Mouse (Mus musculus) neural tube, embryonic 11.5 days (tissue): ENCODE measurements around the gene Myo1a. TPM values are rescaled to one million over a fixed set of nuclear protein-coding genes. Genes with fewer than 3 reads are reported as not detected.
A peak's percentile ranks its signal among the peaks of the same experiment; 100 is the strongest.

Experiments used
- ATAC-seq: fragments of 200-750 bp; cut with Nextera tagmentation; 2 replicates; pipeline ENCODE4 v1.8.0; 2017; ENCODE audit warnings: moderate number of reproducible peaks, mild to moderate bottlenecking, moderate TSS enrichment, moderate library complexity; ENCODE audit not compliant: insufficient read depth, low FRiP score, low TSS enrichment
- DNase-seq: peaks from one replicate; pipeline ENCODE4 v3.0.0-alpha.2; 2015; ENCODE audit warnings: low spot score
- H3K27ac ChIP-seq: fragments of 300-500 bp; sonication (generic); 2 replicates; pipeline ENCODE4 v1.5.1; 2014; ENCODE audit warnings: low read depth, mild to moderate bottlenecking, low read length
- H3K27me3 ChIP-seq: fragments of 300-500 bp; sonication (generic); 2 replicates; pipeline ENCODE4 v1.6.1; 2014; ENCODE audit warnings: mild to moderate bottlenecking, low read length, mixed read lengths; ENCODE audit not compliant: control insufficient read depth, insufficient read depth
- H3K36me3 ChIP-seq: fragments of 300-500 bp; sonication (generic); 2 replicates; pipeline ENCODE4 v1.6.1; 2014; ENCODE audit warnings: mild to moderate bottlenecking, low read length, moderate library complexity, mixed read lengths; ENCODE audit not compliant: control insufficient read depth, insufficient read depth
- H3K4me1 ChIP-seq: fragments of 300-500 bp; sonication (generic); 2 replicates; pipeline ENCODE4 v1.6.1; 2014; ENCODE audit warnings: low read length, mixed read lengths; ENCODE audit not compliant: control insufficient read depth, insufficient read depth
- H3K4me2 ChIP-seq: fragments of 300-500 bp; sonication (generic); 2 replicates; pipeline ENCODE4 v1.6.1; 2014; ENCODE audit warnings: low read depth, mild to moderate bottlenecking, moderate library complexity
- H3K4me3 ChIP-seq: fragments of 300-500 bp; sonication (generic); 2 replicates; pipeline ENCODE4 v1.5.1; 2014; ENCODE audit warnings: low read depth, low read length
- H3K9ac ChIP-seq: fragments of 300-500 bp; sonication (generic); 2 replicates; pipeline ENCODE4 v1.6.1; 2014; ENCODE audit warnings: mild to moderate bottlenecking, low read length
- H3K9me3 ChIP-seq: fragments of 300-500 bp; sonication (generic); 2 replicates; pipeline ENCODE4 v1.6.1; 2016; ENCODE audit warnings: low read length; ENCODE audit not compliant: control insufficient read depth
- WGBS: fragments of 180-500 bp; shearing (Covaris S2); extraction: QIAGEN DNeasy Blood & Tissue Kit; methylation state at CpG from one replicate; pipeline ENCODE4 v1.1.7; 2014; 5-methylcytosine and 5-hydroxymethylcytosine counted together
- polyA plus RNA-seq: library from polyadenylated mRNA; unstranded; fragments of >200 nt; fragmentation: Nextera tagmentation; extraction: Ambion mirVana; gene quantifications from 2 replicates; pipeline ENCODE4 v1.2.1, GENCODE M21; 2014

Gene Myo1a
- polyA plus RNA-seq, 1 experiment from 2014 or later = 0.56 TPM

DNA sequence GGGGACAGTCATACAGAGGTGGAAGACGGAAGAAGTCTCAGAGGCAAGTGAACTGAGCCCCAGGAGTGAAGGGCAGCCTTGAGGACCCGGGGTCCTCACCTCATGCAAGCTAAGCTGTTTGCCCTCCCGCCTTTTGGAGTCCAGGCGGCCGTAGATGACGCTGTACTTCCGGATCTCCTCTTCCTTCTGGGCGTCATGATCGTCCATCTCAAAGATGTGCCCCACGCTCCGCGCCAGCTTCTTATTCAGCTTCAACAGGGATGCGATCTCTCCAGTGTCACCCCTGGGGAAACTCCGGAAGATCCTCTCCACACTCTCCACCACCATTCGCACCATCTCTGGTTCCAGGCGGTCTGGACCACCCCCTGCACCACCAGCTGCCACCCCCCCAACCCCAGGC is 40.8 kb upstream of the Myo1a start:
- peak overlapping the region; percentile 12 for H3K4me3 ChIP-seq
- H3K4me2 ChIP-seq = no peak overlapping the region; the same call in 1 of the 2 replicates
- peaks cover 27% of the 10 kb centered on the region for H3K4me1 ChIP-seq
- DNase-seq (no peak), ATAC-seq (no peak)
- no peak overlapping the region for H3K9ac ChIP-seq
- peaks cover 73% of the 10 kb centered on the region for H3K27me3 ChIP-seq
- no peaks in the 10 kb centered on the region for H3K36me3 ChIP-seq
- H3K9me3 ChIP-seq = no peaks in the 10 kb centered on the region
- H3K27ac ChIP-seq = no peak overlapping the region
- WGBS = 13% methylated on average over 16 of the region's 16 CpGs

GRCm38 (mm10) chr10:127664891-127665290 is 40.1 kb upstream of the Myo1a start:
- 0 out of 2 replicates have a peak overlapping the region, but pooled peaks have one; percentile 62 for H3K4me3 ChIP-seq
- H3K9me3 ChIP-seq = no peaks in the 10 kb centered on the region
- peaks cover 27% of the 10 kb centered on the region for H3K4me1 ChIP-seq

DNA sequence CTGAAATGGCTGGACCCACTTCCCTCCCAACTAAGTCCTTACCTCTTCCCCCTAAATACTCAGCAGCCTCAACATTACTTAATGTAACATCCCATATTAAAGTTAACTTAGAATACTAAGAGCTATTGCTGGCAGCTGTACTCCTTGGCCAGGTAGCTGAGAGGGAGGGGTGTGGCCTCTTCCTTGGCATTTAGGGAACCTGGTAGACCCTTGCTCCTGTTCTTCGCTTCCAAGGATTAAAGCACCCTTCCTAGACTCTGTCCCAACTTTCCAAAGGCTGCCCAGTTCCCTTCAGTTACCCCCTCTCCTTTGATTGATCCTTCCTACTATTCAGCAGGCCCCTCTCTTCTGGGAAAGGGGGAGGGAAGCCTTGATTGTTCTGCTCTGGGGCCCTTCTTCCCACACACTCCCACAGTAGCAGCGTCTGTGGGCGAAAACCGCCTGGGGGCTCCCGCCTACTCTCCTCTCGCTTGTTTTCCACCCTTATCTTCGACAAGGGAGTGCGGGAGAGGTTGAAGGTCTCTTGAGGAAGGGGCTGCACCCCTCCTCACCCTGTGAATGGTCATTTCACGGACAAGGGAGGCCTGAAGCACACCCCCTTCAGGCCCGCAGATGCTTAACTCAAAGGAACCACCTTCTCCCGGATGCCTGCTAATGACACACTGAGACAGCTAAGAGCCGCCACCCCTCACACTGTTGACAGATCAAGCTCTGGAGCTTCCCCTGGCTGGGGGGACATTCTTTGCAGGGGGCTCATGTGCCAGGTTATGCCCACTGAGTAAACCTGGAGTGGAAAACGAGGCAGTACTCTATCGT is 39.4 kb upstream of the Myo1a start:
- DNase-seq (peak; percentile 41), ATAC-seq (no peak)
- peaks cover 71% of the 10 kb centered on the region for H3K27me3 ChIP-seq
- H3K4me3 ChIP-seq = peak overlapping the region; percentile 62
- no peaks in the 10 kb centered on the region for H3K36me3 ChIP-seq
- H3K4me2 ChIP-seq = peak overlapping the region; percentile 81
- H3K4me1 ChIP-seq = peaks cover 27% of the 10 kb centered on the region
- WGBS = 2% methylated on average over 14 of the region's 14 CpGs
- H3K9ac ChIP-seq = peak overlapping the region; percentile 58
- no peaks in the 10 kb centered on the region for H3K9me3 ChIP-seq
- no peak overlapping the region for H3K27ac ChIP-seq

More at GRCm38 (mm10) chr10:127664891-127665290, 40.1 kb upstream of the Myo1a start:
- Histone ChIP-seq H3K4me2 (peak overlapping the region; percentile 81; the same call in 1 of the 2 replicates), H3K36me3 (no peaks in the 10 kb centered on the region), H3K27ac (no peak overlapping the region), H3K9ac (no peak overlapping the region), H3K27me3 (peaks cover 73% of the 10 kb centered on the region)
- ATAC-seq (no peak), DNase-seq (no peak)
- WGBS = 7% methylated on average over 13 of the region's 13 CpGs

GRCm38 (mm10) chr10:127666501-127667268 is 38.3 kb upstream of the Myo1a start, which contains the start of gene Nemp1:
Nemp1 (plus strand) TSS chr10:127666901.
- under 1% methylated on average over 59 of the region's 73 CpGs for WGBS
- H3K4me1 ChIP-seq = peaks cover 26% of the 10 kb centered on the region
- peak within 1 kb of the TSS; percentile 88 for H3K27ac ChIP-seq
- peaks cover 61% of the 10 kb centered on the region for H3K27me3 ChIP-seq
- peak within 1 kb of the TSS; percentile 81 for H3K4me2 ChIP-seq
- no peaks in the 10 kb centered on the region for H3K9me3 ChIP-seq
- DNase-seq = peak; percentile 71
- H3K36me3 ChIP-seq = no peaks in the 10 kb centered on the region
- peak; percentile 48; the same call in 1 of the 2 replicates for ATAC-seq
- H3K9ac ChIP-seq = peak within 1 kb of the TSS; percentile 64
- H3K4me3 ChIP-seq = peak within 1 kb of the TSS; percentile 62

DNA sequence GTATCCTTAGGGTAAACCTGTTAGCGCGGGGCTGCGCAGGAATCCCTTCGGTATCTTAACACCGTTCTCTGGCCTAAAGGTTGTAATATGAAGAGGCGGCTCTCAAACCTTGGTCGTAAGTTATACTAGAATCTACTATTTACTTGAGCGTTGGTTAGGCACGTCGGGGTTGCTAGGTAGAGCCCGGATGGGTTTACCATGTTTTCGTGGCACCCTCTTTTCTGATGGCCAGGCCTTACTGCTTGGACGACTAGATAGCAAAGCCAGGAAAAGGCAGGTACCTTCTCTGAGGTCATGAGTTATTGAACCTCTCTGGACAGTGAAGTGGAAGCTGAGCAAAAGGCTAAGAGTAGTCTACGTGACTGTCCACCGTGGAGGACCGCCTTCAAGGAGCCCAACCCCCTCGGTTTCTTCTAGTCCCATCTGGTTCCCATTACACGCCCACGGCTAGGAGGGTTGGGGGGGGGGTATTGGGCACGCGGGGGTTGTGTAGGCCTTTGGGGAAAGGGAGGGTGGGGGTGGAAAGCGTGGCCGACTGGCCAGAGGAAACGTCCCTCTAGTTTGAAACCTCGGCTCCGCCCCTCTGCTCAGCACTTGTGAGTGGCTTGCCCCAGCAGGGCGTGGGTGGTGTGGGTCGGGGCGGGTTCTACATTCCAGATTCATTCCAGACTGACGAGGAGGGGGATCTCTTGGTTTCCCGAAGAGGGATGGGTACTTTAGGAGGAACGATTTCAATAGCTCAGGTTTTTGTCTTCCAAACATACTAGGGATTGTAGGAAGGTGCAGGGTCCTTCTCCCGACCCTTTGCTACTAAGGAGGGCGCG is 37.5 kb upstream of the Myo1a start:
- Histone ChIP-seq H3K36me3 (no peaks in the 10 kb centered on the region), H3K9me3 (no peaks in the 10 kb centered on the region), H3K4me2 (peak overlapping the region; percentile 81), H3K9ac (peak overlapping the region; percentile 64), H3K4me1 (peaks cover 24% of the 10 kb centered on the region), H3K27me3 (peaks cover 53% of the 10 kb centered on the region), H3K4me3 (peak overlapping the region; percentile 62), H3K27ac (peak overlapping the region; percentile 88)
- WGBS = 2% methylated on average over 35 of the region's 35 CpGs
- ATAC-seq (peak; percentile 39; the same call in 1 of the 2 replicates), DNase-seq (peak; percentile 81)

- ATAC-seq (0 out of 2 replicates have a peak, but pooled peaks have one; percentile 22), DNase-seq (peak; percentile 66)
- Histone ChIP-seq H3K36me3 (no peaks in the 10 kb centered on the region), H3K4me1 (peaks cover 19% of the 10 kb centered on the region; the same call in 1 of the 2 replicates), H3K27ac (peak within 1 kb of the TSS; percentile 88), H3K4me3 (peak within 1 kb of the TSS; percentile 62), H3K4me2 (peak within 1 kb of the TSS; percentile 81), H3K9me3 (no peaks in the 10 kb centered on the region), H3K9ac (peak within 1 kb of the TSS; percentile 64), H3K27me3 (peaks cover 44% of the 10 kb centered on the region)
- 3% methylated on average over 38 of the region's 40 CpGs for WGBS
Measured at GRCm38 (mm10) chr10:127668093-127669050, 36.6 kb upstream of the Myo1a start, which contains the start of gene Nab2. Nab2 (minus strand) TSS chr10:127668568.

GRCm38 (mm10) chr10:127669170-127669569 is 35.8 kb upstream of the Myo1a start:
- 25% methylated on average over 7 of the region's 7 CpGs for WGBS
- Histone ChIP-seq H3K4me2 (no peak overlapping the region), H3K36me3 (no peaks in the 10 kb centered on the region), H3K9me3 (no peaks in the 10 kb centered on the region), H3K27ac (no peak overlapping the region), H3K9ac (no peak overlapping the region), H3K27me3 (peaks cover 36% of the 10 kb centered on the region), H3K4me1 (peaks cover 16% of the 10 kb centered on the region; the same call in 1 of the 2 replicates), H3K4me3 (no peak overlapping the region)
- no peak for DNase-seq
- ATAC-seq = no peak
